Mouse (Mus musculus) forelimb bud, embryonic 11.5 days (tissue): ENCODE results near the gene Adamtsl3.

ENCODE experiments used
- DNase-seq: peaks from one replicate; pipeline ENCODE4 v3.0.0-alpha.2; 2012; ENCODE audit warnings: low read depth, low spot score

Adamtsl3 gene

GRCm38 (mm10) chr7:82420329-82421052, 85.0 kb downstream of the Adamtsl3 start:
- DNase-seq: peak; percentile 25

- no peak for DNase-seq
Observed at GRCm38 (mm10) chr7:82422561-82422960, 87.1 kb downstream of the Adamtsl3 start.

- DNase-seq: no peak
Observed at GRCm38 (mm10) chr7:82423602-82424001, 88.1 kb downstream of the Adamtsl3 start.

- DNase-seq: no peak
Observed at GRCm38 (mm10) chr7:82424281-82424680, 88.8 kb downstream of the Adamtsl3 start.

GRCm38 (mm10) chr7:82425374-82425773, 89.9 kb downstream of the Adamtsl3 start:
- peak; percentile 65 for DNase-seq

GRCm38 (mm10) chr7:82429447-82429846, 94.0 kb downstream of the Adamtsl3 start:
- no peak for DNase-seq

- no peak for DNase-seq
Observed at GRCm38 (mm10) chr7:82431572-82431971, 96.1 kb downstream of the Adamtsl3 start.

- DNase-seq: no peak
Observed at GRCm38 (mm10) chr7:82433226-82433625, 97.7 kb downstream of the Adamtsl3 start.

- no peak for DNase-seq
Observed at GRCm38 (mm10) chr7:82458376-82458775, 122.9 kb downstream of the Adamtsl3 start.

GRCm38 (mm10) chr7:82462921-82463523, 127.5 kb downstream of the Adamtsl3 start:
- no peak for DNase-seq

- no peak for DNase-seq
Observed at GRCm38 (mm10) chr7:82464364-82464763, 128.9 kb downstream of the Adamtsl3 start.

GRCm38 (mm10) chr7:82465437-82465836, 129.9 kb downstream of the Adamtsl3 start:
- no peak for DNase-seq

GRCm38 (mm10) chr7:82476441-82477221, 141.1 kb downstream of the Adamtsl3 start:
- no peak for DNase-seq

- no peak for DNase-seq
Observed at GRCm38 (mm10) chr7:82478461-82478860, 143.0 kb downstream of the Adamtsl3 start.

- peak; percentile 14 for DNase-seq
Observed at GRCm38 (mm10) chr7:82478861-82479755, 143.6 kb downstream of the Adamtsl3 start.

GRCm38 (mm10) chr7:82483426-82483825, 147.9 kb downstream of the Adamtsl3 start:
- DNase-seq: no peak

GRCm38 (mm10) chr7:82484834-82485233, 149.3 kb downstream of the Adamtsl3 start:
- no peak for DNase-seq

- no peak for DNase-seq
Observed at GRCm38 (mm10) chr7:82485344-82485954, 150.0 kb downstream of the Adamtsl3 start.

GRCm38 (mm10) chr7:82491018-82491417, 155.5 kb downstream of the Adamtsl3 start:
- no peak for DNase-seq

- no peak for DNase-seq
Observed at GRCm38 (mm10) chr7:82492881-82493280, 157.4 kb downstream of the Adamtsl3 start.

GRCm38 (mm10) chr7:82494220-82494619, 158.7 kb downstream of the Adamtsl3 start:
- no peak for DNase-seq
